Mouse (Mus musculus): ENCODE measurements around the gene Zkscan5.

Zkscan5 gene

DNA sequence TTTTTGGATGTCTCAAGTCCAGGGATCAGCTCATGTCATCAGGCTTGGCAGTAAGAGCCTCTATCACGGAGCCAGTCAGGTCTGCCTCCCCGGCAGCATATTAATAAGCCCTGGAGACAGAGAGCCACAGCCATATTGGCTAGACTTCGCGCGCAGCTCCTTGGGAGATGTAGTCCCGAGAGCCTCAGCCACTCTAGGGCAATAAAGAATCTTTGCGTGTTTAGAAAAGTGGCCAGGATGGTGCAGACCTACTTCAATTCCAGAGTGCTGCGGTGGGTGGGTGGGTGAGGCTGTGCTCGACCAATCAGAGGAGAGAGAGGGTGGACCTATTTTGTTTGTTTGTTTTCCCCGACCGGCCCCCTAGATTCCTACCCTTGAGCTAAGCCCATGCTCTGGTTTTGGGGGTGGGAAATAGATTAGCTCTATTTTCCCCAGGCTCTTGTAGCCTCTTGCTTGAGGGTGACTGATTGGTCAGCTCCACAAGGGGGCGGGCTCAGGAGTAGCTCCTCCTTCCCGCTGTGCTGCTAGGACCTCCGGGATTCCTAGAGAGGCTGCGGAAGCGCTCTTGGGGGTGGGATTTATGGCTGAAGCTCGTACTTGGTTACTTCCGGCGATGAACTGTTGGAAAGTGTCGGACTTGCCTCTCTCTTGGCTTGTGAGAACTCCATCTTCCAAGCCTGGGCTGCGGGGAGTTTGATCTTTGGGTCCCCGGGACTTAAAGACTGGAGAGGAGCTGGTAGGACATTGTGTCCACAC is at the start of gene Zkscan5:
Gene Zkscan5 (plus strand): TSS at position 627 of the 756 bp plus-strand sequence.
- peak; percentile 99 for DNase-seq

DNA sequence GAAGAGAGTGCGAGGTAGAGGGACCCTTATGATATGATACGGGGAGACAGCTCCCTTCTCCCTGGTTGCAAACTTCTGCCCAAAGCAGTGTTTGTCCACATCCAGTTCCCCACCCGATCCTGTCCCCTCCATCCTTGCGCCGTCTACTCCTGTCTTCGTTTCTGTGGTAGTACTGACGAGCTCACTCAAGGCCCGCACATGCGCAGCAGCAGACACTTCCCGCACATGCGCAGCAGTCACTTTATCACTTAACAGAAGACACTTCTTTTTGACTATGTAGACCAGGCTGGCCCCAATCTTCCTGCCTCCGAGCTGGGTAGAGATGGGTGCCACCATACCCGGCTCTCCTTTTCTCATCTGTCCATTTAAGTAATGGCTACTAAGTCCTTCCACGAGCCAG is 43.0 kb upstream of the Zkscan5 start:
- no peak for DNase-seq

DNA sequence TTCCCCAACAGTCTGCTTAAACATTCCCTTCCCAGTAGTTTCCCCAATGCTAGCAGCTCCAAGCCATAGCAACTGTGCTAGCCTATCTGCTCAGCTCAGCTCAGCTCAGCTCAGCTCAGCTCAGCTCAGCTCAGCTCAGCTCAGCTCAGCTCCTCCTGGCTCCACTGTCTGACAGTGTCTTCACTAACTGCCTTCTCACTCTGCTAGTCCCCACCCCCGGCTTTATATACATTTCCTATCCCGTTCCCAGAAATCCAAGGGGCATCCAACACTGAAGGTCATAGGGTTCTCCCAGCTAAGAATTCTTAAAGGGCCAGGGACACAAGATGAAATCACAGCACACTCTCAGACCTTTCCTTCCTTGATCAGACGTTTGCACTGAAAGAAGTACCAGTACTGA is 39.7 kb upstream of the Zkscan5 start:
- no peak for DNase-seq

DNA sequence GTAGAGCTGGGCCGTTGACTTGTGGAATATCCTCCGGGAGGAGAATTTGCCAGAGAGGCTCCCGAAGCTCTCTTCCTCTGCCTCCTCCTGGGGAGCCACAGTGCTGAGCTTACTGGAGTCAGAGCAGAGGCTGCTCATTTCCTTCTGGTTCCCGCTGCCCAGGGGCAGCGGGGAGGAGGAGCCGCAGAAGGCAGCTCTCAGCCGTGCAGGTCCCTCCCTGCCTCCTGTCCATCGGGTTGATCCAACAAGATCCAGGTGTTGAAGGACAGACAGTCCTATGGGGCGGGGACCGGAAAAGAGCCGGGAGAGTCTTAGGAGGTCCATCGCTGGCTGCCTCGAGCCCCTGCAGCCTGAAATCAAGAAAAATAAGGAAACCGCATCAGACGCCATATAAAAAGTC is 39.2 kb upstream of the Zkscan5 start:
- no peak for DNase-seq

- peak; percentile 99 for DNase-seq
Measured at GRCm38 (mm10) chr5:145166536-145167305, 37.6 kb upstream of the Zkscan5 start, which contains the start of the genes Ptcd1 and Cpsf4. Ptcd1 (minus strand) TSS chr5:145167108. Cpsf4 (plus strand) TSS chr5:145167213.

- no peak for DNase-seq
Measured at GRCm38 (mm10) chr5:145167306-145167661, 37.1 kb upstream of the Zkscan5 start.

- DNase-seq, result peak in 1 of 2 experiments; percentile 12
Measured at GRCm38 (mm10) chr5:145178461-145178980, 25.8 kb upstream of the Zkscan5 start.

GRCm38 (mm10) chr5:145185244-145185643 is 19.1 kb upstream of the Zkscan5 start:
- DNase-seq, result no peak

DNA sequence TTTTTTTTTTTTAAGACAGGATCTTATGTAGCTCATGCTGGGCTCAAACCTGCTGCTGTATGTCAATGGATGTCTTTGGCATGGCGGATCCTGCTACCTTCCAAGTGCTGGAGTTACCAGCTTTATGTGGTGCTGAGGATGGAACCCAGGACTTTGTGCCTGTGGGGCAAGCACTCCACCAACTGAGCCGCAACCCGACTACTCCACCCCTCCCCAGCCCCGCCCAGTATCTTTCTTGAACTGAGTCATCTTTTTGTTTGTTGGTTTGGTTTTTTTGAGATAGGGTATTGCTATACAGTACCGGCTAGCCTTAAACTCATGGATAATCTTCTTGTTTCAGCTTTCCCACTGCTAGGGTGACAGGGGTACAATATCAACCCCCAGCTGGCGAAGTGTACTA is 14.9 kb upstream of the Zkscan5 start:
- DNase-seq, result no peak

DNA sequence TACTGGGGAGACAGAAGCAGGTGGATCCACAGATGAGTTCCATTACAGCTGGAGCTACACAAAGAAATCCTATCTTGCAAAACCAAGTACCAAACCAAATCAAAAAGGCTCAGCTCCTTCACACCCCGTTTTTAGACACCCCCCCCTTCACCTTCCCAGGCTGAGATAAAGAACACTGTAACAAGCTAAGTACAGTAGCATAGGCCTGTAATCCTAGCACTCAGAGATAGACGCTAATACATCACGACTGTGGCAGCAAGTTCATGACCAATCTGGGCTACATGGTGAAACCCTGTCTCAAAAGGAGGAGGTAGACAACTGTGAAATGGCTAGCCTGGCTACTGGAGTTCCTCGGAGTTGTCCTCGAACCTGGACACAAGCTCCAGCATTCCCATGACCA is 14.0 kb upstream of the Zkscan5 start:
- no peak for DNase-seq

DNA sequence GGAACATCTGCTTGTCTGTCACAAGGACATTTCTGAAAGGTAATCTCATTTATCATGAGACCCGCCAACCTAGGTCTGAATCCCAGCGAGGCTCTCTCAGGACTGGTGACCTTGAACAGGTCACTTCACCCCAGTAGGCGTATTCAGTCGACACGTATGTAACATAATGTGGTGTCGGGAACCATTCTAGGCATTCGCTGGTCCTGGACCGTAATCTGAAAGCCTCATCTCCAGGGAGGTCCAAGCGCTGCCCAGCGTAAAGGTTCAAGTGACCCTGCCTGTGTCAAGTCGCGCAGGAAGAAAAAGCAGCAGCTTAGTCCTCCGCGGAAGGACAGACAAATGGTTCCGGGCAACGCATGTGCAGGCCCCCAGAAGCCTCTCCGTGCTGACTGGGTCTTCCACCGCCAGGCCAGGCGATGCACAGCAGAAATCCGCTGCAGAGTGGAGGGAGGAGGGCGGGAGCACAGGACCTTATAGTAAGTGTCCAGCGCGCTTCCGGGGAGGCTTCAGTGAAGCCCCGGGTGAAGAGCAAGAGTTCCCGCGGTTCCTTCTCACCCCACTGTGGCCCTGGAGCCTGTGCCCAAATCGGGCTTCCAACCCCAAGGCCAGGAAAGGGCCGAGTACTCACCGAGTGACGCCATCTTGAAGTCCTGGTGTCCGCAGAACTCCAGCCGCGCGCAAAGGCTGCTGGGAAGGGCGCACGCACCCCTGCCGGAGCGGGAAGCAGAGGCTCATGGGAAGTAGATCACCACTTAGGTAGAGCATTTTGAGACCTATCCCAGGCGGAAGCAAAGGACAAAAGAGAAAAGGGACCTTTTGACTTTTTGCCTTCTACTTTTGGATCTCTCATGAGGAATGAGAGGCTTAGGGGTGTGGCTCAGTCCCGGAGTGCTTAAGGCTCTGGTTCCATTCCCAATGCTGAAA is 13.2 kb upstream of the Zkscan5 start:
- peak; percentile 91 to 94 for DNase-seq

DNA sequence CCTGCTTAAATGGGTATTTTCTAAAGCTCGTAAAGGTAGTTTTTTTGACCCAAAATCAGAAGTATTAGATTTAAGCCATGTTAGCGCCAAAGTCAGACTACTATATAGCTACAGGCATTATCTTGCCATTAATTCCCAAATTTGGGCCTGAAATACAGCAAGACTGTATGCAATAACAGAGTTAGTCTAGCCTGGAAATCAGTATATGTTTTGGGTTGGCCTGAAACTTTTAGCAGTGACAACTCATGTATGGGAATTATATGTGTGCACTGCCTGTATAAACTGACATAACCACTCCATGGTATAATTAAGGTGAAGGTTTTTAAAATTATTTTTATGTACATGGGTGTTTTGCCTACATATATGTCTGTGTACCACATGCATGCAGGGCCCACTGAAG is 12.4 kb upstream of the Zkscan5 start, which contains the start of gene Atp5j2:
Gene Atp5j2 (minus strand): TSS at position 101 of the 400 bp plus-strand sequence.
- no peak for DNase-seq

GRCm38 (mm10) chr5:145200387-145200786 is 4.0 kb upstream of the Zkscan5 start:
- DNase-seq, result no peak

GRCm38 (mm10) chr5:145201321-145201991 is 2.9 kb upstream of the Zkscan5 start, which contains the start of gene Zkscan14:
Zkscan14 (minus strand) TSS chr5:145201868.
- peak; percentile 80 to 85 for DNase-seq

- DNase-seq, result no peak
Measured at GRCm38 (mm10) chr5:145202446-145202845, 1.9 kb upstream of the Zkscan5 start.

DNA sequence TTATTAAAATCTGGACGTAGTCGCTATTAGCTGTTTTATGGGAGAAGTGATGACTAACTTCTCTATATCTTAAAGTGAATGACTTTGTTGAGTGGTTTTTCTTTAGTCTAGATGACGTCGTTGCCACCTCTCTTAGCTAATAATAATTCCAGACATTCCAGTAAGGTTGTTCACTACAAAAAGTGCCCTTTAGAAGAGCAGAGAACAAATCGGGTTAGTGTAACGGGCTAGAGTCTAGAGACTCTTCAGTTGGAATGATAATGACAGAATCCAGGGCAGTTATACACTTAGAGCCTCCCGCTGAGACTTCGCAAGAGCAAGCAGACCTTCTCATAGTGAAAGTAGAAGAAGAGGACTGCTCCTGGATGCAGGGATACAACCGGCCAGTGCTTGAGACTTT is 679 bp downstream of the Zkscan5 start:
- DNase-seq, result peak; percentile 11 to 28

DNA sequence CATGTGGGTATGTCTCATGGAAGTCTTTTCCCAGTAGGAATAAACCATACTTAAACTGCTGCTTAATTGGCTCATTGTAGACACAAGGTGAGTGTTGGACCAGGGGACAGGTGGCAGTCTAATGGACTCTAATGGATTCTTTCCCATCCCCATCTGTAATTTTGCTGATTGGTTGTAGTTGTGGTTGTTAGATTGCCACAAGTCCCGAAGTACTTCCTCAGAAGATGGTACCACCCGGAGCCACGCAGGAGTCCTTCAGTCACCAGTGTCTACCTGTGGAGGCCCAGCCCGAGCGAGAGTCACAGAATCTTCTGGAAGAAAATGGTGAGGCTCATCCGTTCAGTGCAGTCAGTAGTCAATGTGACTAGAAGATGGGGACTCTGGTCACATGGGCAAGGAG is 3.0 kb downstream of the Zkscan5 start:
- DNase-seq, result no peak

- no peak for DNase-seq
Measured at GRCm38 (mm10) chr5:145207954-145208353, 3.6 kb downstream of the Zkscan5 start.

GRCm38 (mm10) chr5:145208391-145208790 is 4.0 kb downstream of the Zkscan5 start:
- DNase-seq, result peak in 1 of 2 experiments; percentile 16

DNA sequence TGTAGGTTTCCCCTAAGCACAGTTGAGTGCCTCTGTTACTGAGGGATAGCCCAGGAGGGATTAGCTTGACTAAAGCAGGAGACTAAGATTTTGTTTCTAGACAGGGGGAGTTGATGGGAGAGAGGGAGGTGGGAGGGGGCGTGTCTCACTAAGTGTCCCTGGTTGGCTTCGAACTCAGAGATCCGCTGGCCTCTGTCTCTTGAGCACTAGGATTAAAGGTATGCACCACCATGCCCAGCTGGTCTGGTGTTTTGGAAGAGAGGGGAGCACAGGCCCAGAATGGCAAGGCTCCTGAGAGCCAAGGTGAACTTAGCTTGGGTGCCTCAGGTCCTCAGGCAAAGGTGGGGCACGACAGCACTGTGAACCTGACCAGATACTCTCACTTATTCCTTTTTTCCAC is 7.0 kb downstream of the Zkscan5 start:
- DNase-seq, result no peak

DNA sequence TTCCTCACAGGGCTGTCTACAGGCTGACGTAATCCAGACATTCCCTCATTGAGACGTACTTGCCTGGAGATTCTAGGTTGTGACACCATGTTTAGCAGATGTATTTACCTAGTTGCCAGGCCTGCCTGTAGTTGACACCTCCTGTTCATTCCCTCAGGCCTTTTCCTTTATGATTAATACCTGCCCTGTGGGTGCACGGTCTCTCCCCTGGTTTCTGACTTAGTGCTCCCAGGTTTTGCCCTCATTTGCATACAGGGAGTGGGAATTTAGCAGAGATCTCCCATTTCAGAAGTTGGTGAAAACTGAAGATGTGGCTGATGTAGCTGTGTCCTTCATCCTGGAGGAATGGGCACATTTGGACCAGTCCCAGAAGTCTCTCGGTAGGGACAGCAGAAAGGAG is 7.9 kb downstream of the Zkscan5 start:
- DNase-seq, result no peak

GRCm38 (mm10) chr5:145213505-145213904 is 9.1 kb downstream of the Zkscan5 start:
- DNase-seq, result no peak
